Mouse (Mus musculus) WW6 (cell line): ENCODE data around the gene Trim38.

Source experiments
- DNase-seq: peaks from one replicate; pipeline ENCODE4 v3.0.0-alpha.2; 2013; ENCODE audit warnings: low read depth, low spot score

Gene Trim38

DNA sequence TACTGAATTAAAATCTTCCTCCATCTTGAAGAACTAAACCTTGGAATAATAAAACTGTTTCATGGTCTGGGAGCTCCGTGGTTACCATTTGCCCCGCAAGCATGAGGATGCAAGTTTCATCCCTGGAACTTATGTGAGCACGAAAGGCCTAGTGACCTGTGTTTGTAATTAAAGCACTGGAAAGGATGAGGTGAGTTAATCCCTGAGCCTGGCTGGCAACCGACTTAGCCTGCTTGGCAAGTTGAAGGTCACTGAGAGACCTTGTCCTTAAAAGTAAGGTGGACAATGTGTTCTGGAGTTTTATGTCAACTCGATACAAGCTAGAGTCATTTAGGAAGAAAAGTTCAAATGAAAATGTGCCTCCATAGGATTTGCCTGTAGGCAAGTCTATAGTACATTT, 65.1 kb downstream of the Trim38 start:
- no peak for DNase-seq

GRCm38 (mm10) chr13:23836630-23837029, 66.9 kb downstream of the Trim38 start:
- DNase-seq, result no peak

- no peak for DNase-seq
These were observed 69.6 kb downstream of the Trim38 start, which contains the start of gene Slc17a3 for GRCm38 (mm10) chr13:23839308-23839707. Gene Slc17a3, plus strand, starts transcription at chr13:23839434.
